Mouse (Mus musculus) heart, embryonic 12.5 days (tissue): ENCODE measurements around the gene Acoxl. TPM values are rescaled to one million over a fixed set of nuclear protein-coding genes. Genes with fewer than 3 reads are reported as not detected.

Experiments used
- ATAC-seq: fragments of 200-750 bp; cut with Nextera tagmentation; 2 replicates; pipeline ENCODE4 v1.8.0; 2017; ENCODE audit warnings: moderate TSS enrichment, moderate library complexity; ENCODE audit not compliant: insufficient number of reproducible peaks, low FRiP score
- H3K27ac ChIP-seq: fragments of 300-500 bp; sonication (generic); 2 replicates; pipeline ENCODE4 v1.5.1; 2016; ENCODE audit warnings: mild to moderate bottlenecking, moderate library complexity; ENCODE audit not compliant: poor library complexity, severe bottlenecking
- H3K27me3 ChIP-seq: fragments of 300-500 bp; sonication (generic); replicated peaks from 2 replicates; pipeline ENCODE4 v1.6.1; 2016; ENCODE audit warnings: mild to moderate bottlenecking, moderate library complexity
- H3K36me3 ChIP-seq: fragments of 300-500 bp; sonication (generic); 2 replicates; pipeline ENCODE4 v1.6.1; 2016; ENCODE audit warnings: mild to moderate bottlenecking, moderate library complexity
- H3K4me1 ChIP-seq: fragments of 300-500 bp; sonication (generic); replicated peaks from 2 replicates; pipeline ENCODE4 v1.6.1; 2016; ENCODE audit warnings: mild to moderate bottlenecking
- H3K4me2 ChIP-seq: fragments of 300-500 bp; sonication (generic); 2 replicates; pipeline ENCODE4 v1.6.1; 2016; ENCODE audit warnings: mild to moderate bottlenecking, moderate library complexity
- H3K4me3 ChIP-seq: fragments of 300-500 bp; sonication (generic); 2 replicates; pipeline ENCODE4 v1.5.1; 2016; ENCODE audit warnings: mild to moderate bottlenecking
- H3K9ac ChIP-seq: fragments of 300-500 bp; sonication (generic); 2 replicates; pipeline ENCODE4 v1.6.1; 2016; ENCODE audit warnings: mild to moderate bottlenecking, moderate library complexity
- H3K9me3 ChIP-seq: fragments of 300-500 bp; sonication (generic); replicated peaks from 2 replicates; pipeline ENCODE4 v1.6.1; 2016; ENCODE audit warnings: mild to moderate bottlenecking, moderate library complexity
- WGBS: fragments of 180-500 bp; shearing (Covaris S2); methylation state at CpG from one replicate; pipeline ENCODE4 v1.1.7; 2016; 5-methylcytosine and 5-hydroxymethylcytosine counted together
- polyA plus RNA-seq: library from polyadenylated mRNA; unstranded; fragments of >200 nt; fragmentation: Nextera tagmentation; extraction: Ambion mirVana; gene quantifications from 2 replicates; pipeline ENCODE4 v1.2.1, GENCODE M21; 2016

Acoxl gene
- polyA plus RNA-seq, 1 experiment from 2014 or later = 0.32 TPM

DNA sequence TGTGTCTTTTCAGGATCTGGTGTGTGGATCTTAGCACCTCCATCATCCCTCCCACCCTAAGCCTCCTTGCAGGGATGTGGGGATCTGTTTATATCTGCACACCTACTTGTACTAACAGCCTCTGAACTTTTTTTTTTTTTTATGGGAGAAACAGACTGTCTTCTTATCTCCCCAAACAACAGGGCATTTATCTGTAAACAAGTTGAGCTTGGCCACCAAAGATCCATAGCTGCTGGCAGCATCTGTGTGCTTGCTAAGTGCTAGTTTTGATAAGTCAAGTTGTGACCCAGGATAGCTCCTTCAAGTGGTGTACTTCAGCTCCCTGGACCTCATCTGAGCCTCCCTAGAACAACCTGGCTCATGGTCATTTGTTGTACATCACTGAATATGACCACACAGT is 305.3 kb downstream of the Acoxl start:
- Histone ChIP-seq H3K36me3 (peaks cover 27% of the 10 kb centered on the region), H3K4me3 (no peak overlapping the region), H3K27ac (no peak overlapping the region), H3K4me1 (peaks cover 53% of the 10 kb centered on the region), H3K27me3 (no peaks in the 10 kb centered on the region), H3K9me3 (no peaks in the 10 kb centered on the region), H3K4me2 (no peak overlapping the region), H3K9ac (no peak overlapping the region)
- no peak for ATAC-seq

DNA sequence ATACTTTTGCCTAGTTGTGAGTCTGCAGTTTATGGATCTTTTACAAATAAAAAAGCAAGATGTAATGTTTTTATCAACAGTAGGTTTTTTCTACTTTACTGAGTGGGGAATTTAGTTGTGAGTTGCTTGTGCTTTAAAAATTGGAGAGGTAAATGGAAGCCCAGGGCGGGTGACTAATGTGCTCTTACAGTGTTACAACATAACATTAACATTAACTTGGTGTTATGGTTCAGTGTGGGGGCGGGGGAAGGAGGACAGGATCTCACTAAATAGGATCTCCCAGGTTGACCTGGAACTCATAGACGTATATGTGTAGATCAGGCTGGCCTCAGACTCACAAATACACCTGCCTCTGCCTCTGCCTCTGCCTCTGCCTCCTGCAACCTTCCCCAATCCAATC is 306.8 kb downstream of the Acoxl start:
- no peak for ATAC-seq
- WGBS = 94% methylated on average over 3 of the region's 3 CpGs
- peaks cover 40% of the 10 kb centered on the region for H3K4me1 ChIP-seq
- H3K4me3 ChIP-seq = no peak overlapping the region
- no peaks in the 10 kb centered on the region for H3K9me3 ChIP-seq
- no peak overlapping the region for H3K4me2 ChIP-seq
- H3K36me3 ChIP-seq = peaks cover 40% of the 10 kb centered on the region
- no peaks in the 10 kb centered on the region for H3K27me3 ChIP-seq
- H3K27ac ChIP-seq = no peak overlapping the region
- no peak overlapping the region for H3K9ac ChIP-seq

- Histone ChIP-seq H3K27ac (no peak overlapping the region), H3K9ac (no peak overlapping the region), H3K4me2 (no peak overlapping the region), H3K4me3 (no peak overlapping the region), H3K36me3 (peaks cover 43% of the 10 kb centered on the region), H3K9me3 (no peaks in the 10 kb centered on the region), H3K4me1 (peaks cover 51% of the 10 kb centered on the region), H3K27me3 (no peaks in the 10 kb centered on the region)
- WGBS = 72% methylated on average over 5 of the region's 5 CpGs
- ATAC-seq = no peak
Observed at GRCm38 (mm10) chr2:128149596-128149995, 310.9 kb downstream of the Acoxl start.

GRCm38 (mm10) chr2:128152211-128152610 is 313.5 kb downstream of the Acoxl start:
- H3K4me2 ChIP-seq = no peak overlapping the region
- H3K4me1 ChIP-seq = peaks cover 60% of the 10 kb centered on the region
- no peak for ATAC-seq
- H3K9me3 ChIP-seq = no peaks in the 10 kb centered on the region
- no peak overlapping the region for H3K4me3 ChIP-seq
- H3K36me3 ChIP-seq = peaks cover 50% of the 10 kb centered on the region
- 84% methylated on average over 9 of the region's 9 CpGs for WGBS
- H3K9ac ChIP-seq = no peak overlapping the region
- H3K27ac ChIP-seq = no peak overlapping the region
- H3K27me3 ChIP-seq = no peaks in the 10 kb centered on the region

DNA sequence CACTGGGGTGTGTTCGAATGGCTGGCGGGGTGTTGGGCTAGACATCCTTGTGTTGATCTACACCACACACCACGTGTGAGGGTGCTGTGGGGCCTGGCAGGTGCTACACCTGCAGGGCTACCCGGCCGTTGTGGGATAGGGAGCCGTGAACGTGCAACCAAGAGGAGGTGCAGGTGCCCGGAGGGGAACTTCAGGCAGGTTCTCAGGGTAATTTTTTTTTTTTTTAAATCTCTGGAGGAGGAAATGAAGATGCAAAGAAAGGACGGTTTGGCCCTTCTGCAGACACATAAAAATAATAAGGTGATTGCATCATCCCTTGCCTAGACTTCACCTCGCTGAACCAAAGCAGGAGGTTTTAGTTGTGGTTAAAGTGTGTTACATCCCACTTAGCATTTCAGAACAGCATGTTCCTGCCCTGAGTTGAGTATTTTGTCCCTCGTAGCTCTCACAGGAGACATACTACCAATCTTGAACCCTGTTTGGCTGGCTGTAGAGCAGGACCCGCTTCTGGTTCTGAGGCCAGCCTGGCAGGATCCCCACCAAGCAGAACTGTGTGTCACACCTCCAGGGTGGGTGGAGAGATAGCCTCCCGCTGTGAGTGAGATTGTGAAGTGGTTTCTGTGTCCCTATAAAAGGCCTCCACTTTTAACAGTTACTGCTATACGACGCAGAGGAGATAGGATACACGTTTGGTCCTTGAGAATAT is 314.3 kb downstream of the Acoxl start:
- no peak for ATAC-seq
- peaks cover 42% of the 10 kb centered on the region for H3K36me3 ChIP-seq
- no peak overlapping the region for H3K9ac ChIP-seq
- no peaks in the 10 kb centered on the region for H3K9me3 ChIP-seq
- peak overlapping the region; percentile 37; the same call in 1 of the 2 replicates for H3K27ac ChIP-seq
- peak overlapping the region; percentile 30 for H3K4me2 ChIP-seq
- no peak overlapping the region for H3K4me3 ChIP-seq
- no peaks in the 10 kb centered on the region for H3K27me3 ChIP-seq
- 60% methylated on average over 16 of the region's 16 CpGs for WGBS
- H3K4me1 ChIP-seq = peaks cover 61% of the 10 kb centered on the region

GRCm38 (mm10) chr2:128153551-128153910 is 314.9 kb downstream of the Acoxl start:
- ATAC-seq = no peak
- peak overlapping the region; percentile 37; the same call in 1 of the 2 replicates for H3K27ac ChIP-seq
- peaks cover 40% of the 10 kb centered on the region for H3K36me3 ChIP-seq
- peaks cover 62% of the 10 kb centered on the region for H3K4me1 ChIP-seq
- peak overlapping the region; percentile 22; the same call in 1 of the 2 replicates for H3K9ac ChIP-seq
- 48% methylated on average over 11 of the region's 11 CpGs for WGBS
- H3K27me3 ChIP-seq = no peaks in the 10 kb centered on the region
- H3K4me3 ChIP-seq = no peak overlapping the region
- no peaks in the 10 kb centered on the region for H3K9me3 ChIP-seq
- peak overlapping the region; percentile 30 for H3K4me2 ChIP-seq

- Histone ChIP-seq H3K27me3 (no peaks in the 10 kb centered on the region), H3K27ac (no peak overlapping the region), H3K36me3 (peaks cover 32% of the 10 kb centered on the region), H3K9ac (0 out of 2 replicates have a peak overlapping the region, but pooled peaks have one; percentile 4), H3K4me1 (peaks cover 79% of the 10 kb centered on the region), H3K9me3 (no peaks in the 10 kb centered on the region), H3K4me3 (no peak overlapping the region), H3K4me2 (no peak overlapping the region)
- 87% methylated on average over 13 of the region's 13 CpGs for WGBS
- ATAC-seq = no peak
Observed at GRCm38 (mm10) chr2:128155412-128156066, 316.9 kb downstream of the Acoxl start.

GRCm38 (mm10) chr2:128156067-128156462 is 317.4 kb downstream of the Acoxl start:
- WGBS = 86% methylated on average over 5 of the region's 5 CpGs
- 0 out of 2 replicates have a peak overlapping the region, but pooled peaks have one; percentile 4 for H3K9ac ChIP-seq
- H3K4me2 ChIP-seq = no peak overlapping the region
- no peaks in the 10 kb centered on the region for H3K27me3 ChIP-seq
- H3K4me1 ChIP-seq = peaks cover 81% of the 10 kb centered on the region
- no peak for ATAC-seq
- peaks cover 27% of the 10 kb centered on the region for H3K36me3 ChIP-seq
- H3K9me3 ChIP-seq = no peaks in the 10 kb centered on the region
- no peak overlapping the region for H3K27ac ChIP-seq
- H3K4me3 ChIP-seq = no peak overlapping the region

- no peaks in the 10 kb centered on the region for H3K9me3 ChIP-seq
- WGBS = 52% methylated on average over 12 of the region's 12 CpGs
- H3K27me3 ChIP-seq = no peaks in the 10 kb centered on the region
- no peak overlapping the region for H3K4me3 ChIP-seq
- ATAC-seq = no peak
- no peak overlapping the region for H3K4me2 ChIP-seq
- peaks cover 87% of the 10 kb centered on the region for H3K4me1 ChIP-seq
- peak overlapping the region; percentile 46; the same call in 1 of the 2 replicates for H3K27ac ChIP-seq
- no peak overlapping the region for H3K9ac ChIP-seq
- peaks cover 22% of the 10 kb centered on the region for H3K36me3 ChIP-seq
Observed at GRCm38 (mm10) chr2:128156557-128157412, 318.1 kb downstream of the Acoxl start.

DNA sequence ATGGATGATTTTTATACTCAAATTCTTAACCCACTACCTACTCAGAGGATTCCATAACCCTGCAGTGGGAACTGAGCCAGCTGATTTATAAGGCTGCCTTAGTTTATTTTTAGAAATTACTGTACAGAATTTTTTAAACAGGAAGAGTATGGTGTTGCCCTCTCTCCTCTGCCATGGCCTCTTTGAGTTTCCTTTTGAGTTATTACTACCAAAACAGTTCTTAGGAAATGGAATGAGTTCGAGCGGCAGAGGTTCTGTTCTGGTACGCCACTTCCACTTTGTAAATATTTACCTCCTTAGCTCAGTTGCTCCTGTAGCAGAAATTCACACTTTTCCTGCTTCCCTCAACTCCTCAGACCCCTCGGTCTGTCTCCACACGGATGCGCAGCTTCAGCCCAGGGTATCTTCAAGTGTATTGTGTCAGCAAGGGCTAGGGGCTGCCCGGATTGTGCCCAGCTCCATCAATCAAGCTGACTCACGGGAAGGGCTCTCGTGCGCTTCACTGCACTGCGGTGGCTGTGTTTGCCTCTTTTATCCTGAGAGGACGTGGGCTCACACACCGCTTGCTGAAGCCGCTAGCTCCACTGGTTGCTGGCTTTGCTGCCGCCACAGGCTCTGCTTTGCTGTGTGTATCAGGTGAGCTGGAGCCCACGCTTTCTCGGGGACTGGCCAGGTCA is 320.2 kb downstream of the Acoxl start:
- peaks cover 22% of the 10 kb centered on the region for H3K36me3 ChIP-seq
- H3K4me3 ChIP-seq = no peak overlapping the region
- 0 out of 2 replicates have a peak overlapping the region, but pooled peaks have one; percentile 7 for H3K27ac ChIP-seq
- H3K4me2 ChIP-seq = no peak overlapping the region
- no peak for ATAC-seq
- H3K9me3 ChIP-seq = no peaks in the 10 kb centered on the region
- peak overlapping the region; percentile 14; the same call in 1 of the 2 replicates for H3K9ac ChIP-seq
- no peaks in the 10 kb centered on the region for H3K27me3 ChIP-seq
- peaks cover 83% of the 10 kb centered on the region for H3K4me1 ChIP-seq
- 73% methylated on average over 17 of the region's 17 CpGs for WGBS
